Mouse (Mus musculus) E14TG2a.4 (cell line): ENCODE measurements around the gene Myo1a.

Experiments
- CTCF ChIP-seq: conservative IDR thresholded peaks from 2 replicates; pipeline ENCODE4 v1.5.1; 2014; ENCODE audit warnings: low read length
- POU5F1 ChIP-seq: IDR thresholded peaks from 2 replicates; pipeline ENCODE4 v1.6.1; 2014; ENCODE audit warnings: low read length, borderline replicate concordance

GRCm38 (mm10) chr10:127663590-127663989 lies 41.4 kb upstream of the Myo1a start:
- TF ChIP-seq CTCF, result no peak
- TF ChIP-seq POU5F1, result no peak
